Mouse (Mus musculus): ENCODE data around the gene Adarb2. TPM values are rescaled to one million over a fixed set of nuclear protein-coding genes. Genes with fewer than 3 reads are reported as not detected.

The Adarb2 gene
- total and polyA plus RNA-seq, 3 experiments: not detected

- H3K9ac ChIP-seq (ENCODE audit: insufficient read depth, low read depth): no peak overlapping the region
- no peak overlapping the region for H3K27ac ChIP-seq (ENCODE audit: insufficient read depth, low read depth)
- H3K4me2 ChIP-seq (ENCODE audit: insufficient read depth, low read depth, poor library complexity, severe bottlenecking): no peak overlapping the region
- no peak for DNase-seq (ENCODE audit: extremely low read depth)
- TF ChIP-seq GABPA (IDR thresholded peaks at IDR 0.05; ENCODE audit: insufficient replicate concordance, low read depth, low read length) (no peak), ZC3H11A (IDR thresholded peaks at IDR 0.05; ENCODE audit: low read depth, low read length) (no peak), UBTF (IDR thresholded peaks at IDR 0.05; ENCODE audit: low read depth, low read length) (no peak), RAD21 (IDR thresholded peaks at IDR 0.05; ENCODE audit: low read depth, low read length) (no peak), TBP (conservative IDR thresholded peaks at IDR 0.05; ENCODE audit: low read depth, low read length) (no peak), POLR2AphosphoS2 (IDR thresholded peaks at IDR 0.05; ENCODE audit: low read depth, low read length) (no peak), EP300 (IDR thresholded peaks at IDR 0.05; ENCODE audit: low read length) (no peak)
- dilution Hi-C loops (cut with MboI; ENCODE audit: extremely low pct_ligation_motif_present, extremely low pct_unique_long_range_greater_than_20kb, low sequenced_read_pairs) (no loop called here), in situ Hi-C loops (cut with MboI; ENCODE audit: low pct_ligation_motif_present, low pct_unique_long_range_greater_than_20kb, low sequenced_read_pairs) (no loop called here)
- no peaks in the 10 kb centered on the region for H3K9me3 ChIP-seq (replicated peaks; ENCODE audit: low read length)
- H3K36me3 ChIP-seq (replicated peaks in 1 of 2; ENCODE audit: control insufficient read depth in 1 of 2, insufficient read depth in 1 of 2, low read length in 1 of 2): no peaks in the 10 kb centered on the region
- no peaks in the 10 kb centered on the region for H3K79me2 ChIP-seq (replicated peaks; ENCODE audit: control insufficient read depth, extremely low read depth, insufficient read depth, poor library complexity, severe bottlenecking)
- no peaks in the 10 kb centered on the region for H3K27me3 ChIP-seq (replicated peaks)
- H3K4me1 ChIP-seq (ENCODE audit: control insufficient read depth in 1 of 2, insufficient read depth in 2 of 2): no peaks in the 10 kb centered on the region
- no peak overlapping the region for H3K4me3 ChIP-seq (replicated peaks in 1 of 3; ENCODE audit: low read depth in 2 of 3, low read length in 2 of 3, poor library complexity in 1 of 3)
Measured at GRCm38 (mm10) chr13:8203477-8203813, 779 bp downstream of the Adarb2 start.

- H3K79me2 ChIP-seq (replicated peaks; ENCODE audit: control insufficient read depth, extremely low read depth, insufficient read depth, poor library complexity, severe bottlenecking): no peaks in the 10 kb centered on the region
- dilution Hi-C loops (cut with MboI; ENCODE audit: extremely low pct_ligation_motif_present, extremely low pct_unique_long_range_greater_than_20kb, low sequenced_read_pairs) (no loop called here), in situ Hi-C loops (cut with MboI; ENCODE audit: low pct_ligation_motif_present, low pct_unique_long_range_greater_than_20kb, low sequenced_read_pairs) (no loop called here)
- H3K4me1 ChIP-seq (ENCODE audit: control insufficient read depth in 1 of 2, insufficient read depth in 2 of 2): no peaks in the 10 kb centered on the region
- H3K36me3 ChIP-seq (replicated peaks in 1 of 2; ENCODE audit: control insufficient read depth in 1 of 2, insufficient read depth in 1 of 2, low read length in 1 of 2): no peaks in the 10 kb centered on the region
- H3K27me3 ChIP-seq (replicated peaks): no peaks in the 10 kb centered on the region
- TF ChIP-seq CHD2 (IDR thresholded peaks at IDR 0.05; ENCODE audit: low read length) (no peak), SIN3A (IDR thresholded peaks at IDR 0.05; ENCODE audit: low read length) (no peak), USF2 (conservative IDR thresholded peaks at IDR 0.05; ENCODE audit: low read depth, low read length) (no peak), CHD1 (IDR thresholded peaks at IDR 0.05; ENCODE audit: low read depth, low read length) (no peak), RAD21 (IDR thresholded peaks at IDR 0.05; ENCODE audit: low read depth, low read length) (no peak), MAZ (IDR thresholded peaks at IDR 0.05; ENCODE audit: low read depth, low read length) (no peak), E2F4 (IDR thresholded peaks at IDR 0.05; ENCODE audit: insufficient replicate concordance, low read depth, low read length) (no peak), BHLHE40 (IDR thresholded peaks at IDR 0.05; ENCODE audit: low read depth, low read length) (no peak), PAX5 (IDR thresholded peaks at IDR 0.05; ENCODE audit: low read length) (no peak), SMC3 (IDR thresholded peaks at IDR 0.05; ENCODE audit: low read depth, low read length) (no peak), ZKSCAN1 (IDR thresholded peaks at IDR 0.05; ENCODE audit: borderline replicate concordance, low read depth, low read length) (no peak)
- no peak overlapping the region for H3K27ac ChIP-seq (ENCODE audit: insufficient read depth, low read depth)
- no peak overlapping the region for H3K4me3 ChIP-seq (replicated peaks in 1 of 3; ENCODE audit: low read depth in 2 of 3, low read length in 2 of 3, poor library complexity in 1 of 3)
- H3K4me2 ChIP-seq (ENCODE audit: insufficient read depth, low read depth, poor library complexity, severe bottlenecking): no peak overlapping the region
- no peak for DNase-seq (ENCODE audit: extremely low read depth)
- no peaks in the 10 kb centered on the region for H3K9me3 ChIP-seq (replicated peaks; ENCODE audit: low read length)
- no peak overlapping the region for H3K9ac ChIP-seq (ENCODE audit: insufficient read depth, low read depth)
Measured at GRCm38 (mm10) chr13:8207337-8207736, 4.7 kb downstream of the Adarb2 start.
